Mouse (Mus musculus) heart, postnatal 0 days (tissue): ENCODE data around the gene Tbcd. TPM values are rescaled to one million over a fixed set of nuclear protein-coding genes. Genes with fewer than 3 reads are reported as not detected.
A peak's percentile ranks its signal among the peaks of the same experiment; 100 is the strongest.

ENCODE experiments used
- ATAC-seq: fragments of 200-750 bp; cut with Nextera tagmentation; 2 replicates; pipeline ENCODE4 v1.8.0; 2017; ENCODE audit warnings: low read depth, moderate number of reproducible peaks, moderate library complexity; ENCODE audit not compliant: insufficient read depth
- DNase-seq: peaks from one replicate; pipeline ENCODE4 v3.0.0-alpha.2; 2016; ENCODE audit warnings: low spot score
- H3K27ac ChIP-seq: fragments of 300-500 bp; sonication (generic); 2 replicates; pipeline ENCODE4 v1.5.1; 2014; ENCODE audit warnings: low read depth, mild to moderate bottlenecking
- H3K27me3 ChIP-seq: fragments of 300-500 bp; sonication (generic); 2 replicates; pipeline ENCODE4 v1.6.1; 2014; ENCODE audit warnings: low read length, mixed read lengths; ENCODE audit not compliant: control insufficient read depth, insufficient read depth
- H3K36me3 ChIP-seq: fragments of 300-500 bp; sonication (generic); replicated peaks from 2 replicates; pipeline ENCODE4 v1.6.1; 2014; ENCODE audit warnings: low read length, mixed read lengths; ENCODE audit not compliant: control insufficient read depth, insufficient read depth
- H3K4me1 ChIP-seq: fragments of 300-500 bp; sonication (generic); 2 replicates; pipeline ENCODE4 v1.6.1; 2014; ENCODE audit warnings: antibody characterized with exemption; ENCODE audit not compliant: control insufficient read depth, insufficient read depth
- H3K4me2 ChIP-seq: fragments of 300-500 bp; sonication (generic); 2 replicates; pipeline ENCODE4 v1.6.1; 2014; ENCODE audit warnings: low read depth, mild to moderate bottlenecking, low read length, moderate library complexity
- H3K4me3 ChIP-seq: fragments of 300-500 bp; sonication (generic); 2 replicates; pipeline ENCODE4 v1.5.1; 2014; ENCODE audit warnings: low read depth, low read length
- H3K9ac ChIP-seq: fragments of 300-500 bp; sonication (generic); replicated peaks from 2 replicates; pipeline ENCODE4 v1.6.1; 2014; ENCODE audit warnings: low read depth, low read length, mixed read lengths
- H3K9me3 ChIP-seq: fragments of 300-500 bp; sonication (generic); replicated peaks from 2 replicates; pipeline ENCODE4 v1.6.1; 2016; ENCODE audit warnings: low read length; ENCODE audit not compliant: control insufficient read depth
- CTCF ChIP-seq: IDR thresholded peaks from 2 replicates; pipeline ENCODE4 v1.5.1; 2016; ENCODE audit warnings: antibody characterized with exemption, control low read depth, low read depth
- EP300 ChIP-seq: IDR thresholded peaks from 2 replicates; pipeline ENCODE4 v1.6.1; 2016; ENCODE audit warnings: antibody characterized with exemption, low read depth
- WGBS: fragments of 180-500 bp; shearing (Covaris S2); extraction: QIAGEN DNeasy Blood & Tissue Kit; methylation state at CpG from one replicate; pipeline ENCODE4 v1.1.7; 2014; 5-methylcytosine and 5-hydroxymethylcytosine counted together
- polyA plus RNA-seq: library from polyadenylated mRNA; unstranded; fragments of >200 nt; fragmentation: Nextera tagmentation; extraction: Ambion mirVana; gene quantifications from 2 replicates; pipeline ENCODE4 v1.2.1, GENCODE M21; 2015
- total RNA-seq: library from RNA; depleted of rRNA; stranded (reverse); fragments of >200 nt; gene quantifications from 2 replicates; pipeline ENCODE4 v1.2.3, GENCODE M21; 2014; ENCODE audit warnings: low replicate concordance

Gene Tbcd
- total and polyA plus RNA-seq, 2 experiments from 2014 or later = 16.1 to 29.1 TPM

- WGBS = 76% methylated on average over 5 of the region's 5 CpGs
- DNase-seq = no peak
- Histone ChIP-seq H3K9ac (no peak overlapping the region), H3K4me3 (no peak overlapping the region), H3K9me3 (no peaks in the 10 kb centered on the region), H3K4me2 (no peak overlapping the region), H3K27ac (no peak overlapping the region), H3K36me3 (0 out of 2 replicates have a peak, but pooled peaks cover 6% of the 10 kb centered on the region), H3K4me1 (no peaks in the 10 kb centered on the region), H3K27me3 (no peaks in the 10 kb centered on the region)
- ATAC-seq = peak; percentile 27; the same call in 1 of the 2 replicates
- no peak for TF ChIP-seq EP300
- no peak for TF ChIP-seq CTCF
These were observed 91.6 kb downstream of the Tbcd start for GRCm38 (mm10) chr11:121543287-121543856.

- H3K4me2 ChIP-seq = no peak overlapping the region
- TF ChIP-seq CTCF = no peak
- TF ChIP-seq EP300 = no peak
- H3K4me1 ChIP-seq = no peaks in the 10 kb centered on the region
- no peaks in the 10 kb centered on the region for H3K9me3 ChIP-seq
- no peak overlapping the region for H3K9ac ChIP-seq
- no peaks in the 10 kb centered on the region for H3K27me3 ChIP-seq
- WGBS = 80% methylated on average over 9 of the region's 9 CpGs
- H3K4me3 ChIP-seq = no peak overlapping the region
- H3K36me3 ChIP-seq = 0 out of 2 replicates have a peak, but pooled peaks cover 6% of the 10 kb centered on the region
- ATAC-seq (no peak), DNase-seq (no peak)
- no peak overlapping the region for H3K27ac ChIP-seq
These were observed 92.2 kb downstream of the Tbcd start for GRCm38 (mm10) chr11:121543922-121544321.

- 0 out of 2 replicates have a peak, but pooled peaks cover 6% of the 10 kb centered on the region for H3K36me3 ChIP-seq
- peaks cover 4% of the 10 kb centered on the region; the same call in 1 of the 2 replicates for H3K4me1 ChIP-seq
- no peak overlapping the region for H3K4me2 ChIP-seq
- H3K27ac ChIP-seq = no peak overlapping the region
- no peak overlapping the region for H3K9ac ChIP-seq
- 70% methylated on average over 7 of the region's 7 CpGs for WGBS
- no peak overlapping the region for H3K4me3 ChIP-seq
- no peak for TF ChIP-seq EP300
- TF ChIP-seq CTCF = no peak
- H3K27me3 ChIP-seq = no peaks in the 10 kb centered on the region
- no peak for DNase-seq
- no peaks in the 10 kb centered on the region for H3K9me3 ChIP-seq
- ATAC-seq = no peak
These were observed 93.1 kb downstream of the Tbcd start for GRCm38 (mm10) chr11:121544755-121545397.

GRCm38 (mm10) chr11:121545398-121546034 is 93.8 kb downstream of the Tbcd start:
- DNase-seq (no peak), ATAC-seq (no peak)
- H3K9ac ChIP-seq = no peak overlapping the region
- H3K27ac ChIP-seq = no peak overlapping the region
- 77% methylated on average over 3 of the region's 3 CpGs for WGBS
- H3K4me1 ChIP-seq = peaks cover 8% of the 10 kb centered on the region; the same call in 1 of the 2 replicates
- H3K36me3 ChIP-seq = 0 out of 2 replicates have a peak, but pooled peaks cover 6% of the 10 kb centered on the region
- no peaks in the 10 kb centered on the region for H3K9me3 ChIP-seq
- H3K4me2 ChIP-seq = no peak overlapping the region
- H3K4me3 ChIP-seq = no peak overlapping the region
- TF ChIP-seq EP300 = no peak
- TF ChIP-seq CTCF = no peak
- no peaks in the 10 kb centered on the region for H3K27me3 ChIP-seq

GRCm38 (mm10) chr11:121547234-121547633 is 95.5 kb downstream of the Tbcd start:
- Histone ChIP-seq H3K4me3 (no peak overlapping the region), H3K27me3 (no peaks in the 10 kb centered on the region), H3K36me3 (no peaks in the 10 kb centered on the region), H3K9me3 (no peaks in the 10 kb centered on the region), H3K4me1 (peaks cover 8% of the 10 kb centered on the region; the same call in 1 of the 2 replicates), H3K27ac (no peak overlapping the region), H3K9ac (no peak overlapping the region), H3K4me2 (no peak overlapping the region)
- no peak for TF ChIP-seq EP300
- TF ChIP-seq CTCF = no peak
- WGBS = 79% methylated on average over 5 of the region's 5 CpGs
- ATAC-seq (no peak), DNase-seq (no peak)
